Mouse (Mus musculus) kidney, postnatal 0 days (tissue): ENCODE measurements around the gene Tle4. TPM values are rescaled to one million over a fixed set of nuclear protein-coding genes. Genes with fewer than 3 reads are reported as not detected.

Experiments used
- ATAC-seq: fragments of 200-750 bp; cut with Nextera tagmentation; replicated peaks from 2 replicates; pipeline ENCODE4 v1.8.0; 2017; ENCODE audit warnings: low read depth, moderate number of reproducible peaks, moderate TSS enrichment, moderate library complexity; ENCODE audit not compliant: low FRiP score
- DNase-seq: peaks from one replicate; pipeline ENCODE4 v3.0.0-alpha.2; 2016; ENCODE audit warnings: low spot score
- H3K27ac ChIP-seq: fragments of 300-500 bp; sonication (generic); 2 replicates; pipeline ENCODE4 v1.5.1; 2014; ENCODE audit warnings: mild to moderate bottlenecking
- H3K27me3 ChIP-seq: fragments of 300-500 bp; sonication (generic); 2 replicates; pipeline ENCODE4 v1.6.1; 2014; ENCODE audit warnings: low read length, mixed read lengths; ENCODE audit not compliant: insufficient read depth
- H3K36me3 ChIP-seq: fragments of 300-500 bp; sonication (generic); 2 replicates; pipeline ENCODE4 v1.6.1; 2014; ENCODE audit warnings: low read length, mixed read lengths; ENCODE audit not compliant: insufficient read depth
- H3K4me1 ChIP-seq: fragments of 300-500 bp; sonication (generic); replicated peaks from 2 replicates; pipeline ENCODE4 v1.6.1; 2014; ENCODE audit warnings: antibody characterized with exemption, low read length, mixed read lengths; ENCODE audit not compliant: insufficient read depth
- H3K4me2 ChIP-seq: fragments of 300-500 bp; sonication (generic); 2 replicates; pipeline ENCODE4 v1.6.1; 2014; ENCODE audit warnings: mild to moderate bottlenecking, low read length, moderate library complexity, mixed read lengths
- H3K4me3 ChIP-seq: fragments of 300-500 bp; sonication (generic); replicated peaks from 2 replicates; pipeline ENCODE4 v1.5.1; 2014; ENCODE audit warnings: low read depth, low read length
- H3K9ac ChIP-seq: fragments of 300-500 bp; sonication (generic); 2 replicates; pipeline ENCODE4 v1.6.1; 2014; ENCODE audit warnings: low read depth, low read length
- H3K9me3 ChIP-seq: fragments of 300-500 bp; sonication (generic); replicated peaks from 2 replicates; pipeline ENCODE4 v1.6.1; 2016; ENCODE audit warnings: low read length, inconsistent platforms, mixed read lengths
- CTCF ChIP-seq: IDR thresholded peaks from 2 replicates; pipeline ENCODE4 v1.5.1; 2016; ENCODE audit warnings: antibody characterized with exemption, low read depth, mild to moderate bottlenecking, moderate library complexity
- WGBS: fragments of 180-500 bp; shearing (Covaris S2); extraction: QIAGEN DNeasy Blood & Tissue Kit; methylation state at CpG from one replicate; pipeline ENCODE4 v1.1.7; 2014; 5-methylcytosine and 5-hydroxymethylcytosine counted together
- polyA plus RNA-seq: library from polyadenylated mRNA; unstranded; fragments of >200 nt; fragmentation: Nextera tagmentation; extraction: Ambion mirVana; gene quantifications from 2 replicates; pipeline ENCODE4 v1.2.1, GENCODE M21; 2015

Tle4 gene
- polyA plus RNA-seq, 1 experiment from 2014 or later = 12.8 TPM

DNA sequence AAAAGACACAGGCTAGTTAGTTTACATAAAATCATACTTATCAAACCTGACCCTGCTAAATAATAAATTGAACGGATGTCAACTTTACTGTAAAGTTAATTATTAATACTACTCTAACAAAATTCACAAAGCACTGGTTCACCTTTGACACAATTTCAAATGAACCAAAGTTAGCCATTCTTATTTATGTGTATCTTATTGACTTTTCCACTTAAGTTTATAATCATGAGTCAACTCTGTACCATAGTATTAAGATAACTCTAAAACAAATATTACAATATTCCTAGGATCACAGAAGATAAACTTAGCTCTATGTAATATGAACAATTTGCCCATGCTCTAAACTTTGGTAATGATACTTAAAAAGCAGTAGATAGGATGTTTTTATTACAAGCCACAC is 81.4 kb downstream of the Tle4 start:
- Histone ChIP-seq H3K27ac (no peak overlapping the region), H3K4me1 (no peaks in the 10 kb centered on the region), H3K9me3 (no peaks in the 10 kb centered on the region), H3K36me3 (no peaks in the 10 kb centered on the region), H3K9ac (no peak overlapping the region), H3K4me3 (no peak overlapping the region), H3K4me2 (no peak overlapping the region), H3K27me3 (no peaks in the 10 kb centered on the region)
- ATAC-seq = no peak
- DNase-seq = no peak
- no peak for TF ChIP-seq CTCF
- 56% methylated on average over 1 of the region's 1 CpGs for WGBS

DNA sequence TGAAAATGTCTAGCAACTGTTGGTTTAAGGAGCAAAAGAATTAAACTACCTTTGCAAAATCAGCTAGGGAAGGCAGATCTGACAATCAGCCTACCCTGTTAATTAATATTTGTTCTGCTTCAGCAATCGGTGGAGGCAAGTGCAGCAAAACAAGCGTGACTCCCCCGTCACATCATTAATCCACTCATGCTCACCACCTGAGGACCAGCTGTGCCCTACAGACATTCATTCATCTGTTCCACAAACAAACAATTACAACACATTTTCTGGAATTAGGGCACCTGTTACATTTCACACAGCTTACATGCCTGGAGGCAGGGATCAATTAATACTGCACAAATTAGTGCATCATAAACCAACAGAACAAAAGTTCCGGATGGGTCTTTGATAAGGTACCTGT is 89.0 kb downstream of the Tle4 start:
- H3K9me3 ChIP-seq = no peaks in the 10 kb centered on the region
- no peaks in the 10 kb centered on the region for H3K36me3 ChIP-seq
- WGBS = 44% methylated on average over 4 of the region's 4 CpGs
- H3K4me1 ChIP-seq = peaks cover 5% of the 10 kb centered on the region; the same call in 1 of the 2 replicates
- ATAC-seq (no peak), DNase-seq (no peak)
- H3K4me2 ChIP-seq = no peak overlapping the region
- H3K4me3 ChIP-seq = no peak overlapping the region
- H3K27me3 ChIP-seq = no peaks in the 10 kb centered on the region
- H3K27ac ChIP-seq = no peak overlapping the region
- TF ChIP-seq CTCF = no peak
- H3K9ac ChIP-seq = no peak overlapping the region

DNA sequence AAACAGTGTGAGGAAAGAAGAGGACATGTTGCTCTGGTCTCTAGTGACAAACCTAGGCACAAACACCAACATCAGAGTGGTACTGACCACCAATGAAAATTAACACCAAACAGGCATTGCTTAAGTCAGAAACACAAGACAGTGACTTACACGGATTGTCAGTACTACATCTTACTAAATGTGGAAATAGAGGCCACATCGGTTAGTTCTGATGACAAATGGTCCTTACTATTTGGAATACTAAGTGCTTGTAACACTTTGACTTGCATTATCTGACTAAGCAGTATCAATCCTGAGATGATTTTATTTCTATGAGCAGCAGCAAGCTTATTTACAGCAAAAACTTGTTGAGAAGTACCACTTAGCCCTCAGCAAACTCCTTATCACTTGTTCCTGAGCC is 89.9 kb downstream of the Tle4 start:
- 66% methylated on average over 2 of the region's 2 CpGs for WGBS
- peaks cover 5% of the 10 kb centered on the region; the same call in 1 of the 2 replicates for H3K4me1 ChIP-seq
- TF ChIP-seq CTCF = no peak
- no peaks in the 10 kb centered on the region for H3K27me3 ChIP-seq
- H3K9ac ChIP-seq = no peak overlapping the region
- H3K4me3 ChIP-seq = no peak overlapping the region
- ATAC-seq = no peak
- no peak overlapping the region for H3K27ac ChIP-seq
- no peak overlapping the region for H3K4me2 ChIP-seq
- no peak for DNase-seq
- H3K9me3 ChIP-seq = no peaks in the 10 kb centered on the region
- H3K36me3 ChIP-seq = no peaks in the 10 kb centered on the region

DNA sequence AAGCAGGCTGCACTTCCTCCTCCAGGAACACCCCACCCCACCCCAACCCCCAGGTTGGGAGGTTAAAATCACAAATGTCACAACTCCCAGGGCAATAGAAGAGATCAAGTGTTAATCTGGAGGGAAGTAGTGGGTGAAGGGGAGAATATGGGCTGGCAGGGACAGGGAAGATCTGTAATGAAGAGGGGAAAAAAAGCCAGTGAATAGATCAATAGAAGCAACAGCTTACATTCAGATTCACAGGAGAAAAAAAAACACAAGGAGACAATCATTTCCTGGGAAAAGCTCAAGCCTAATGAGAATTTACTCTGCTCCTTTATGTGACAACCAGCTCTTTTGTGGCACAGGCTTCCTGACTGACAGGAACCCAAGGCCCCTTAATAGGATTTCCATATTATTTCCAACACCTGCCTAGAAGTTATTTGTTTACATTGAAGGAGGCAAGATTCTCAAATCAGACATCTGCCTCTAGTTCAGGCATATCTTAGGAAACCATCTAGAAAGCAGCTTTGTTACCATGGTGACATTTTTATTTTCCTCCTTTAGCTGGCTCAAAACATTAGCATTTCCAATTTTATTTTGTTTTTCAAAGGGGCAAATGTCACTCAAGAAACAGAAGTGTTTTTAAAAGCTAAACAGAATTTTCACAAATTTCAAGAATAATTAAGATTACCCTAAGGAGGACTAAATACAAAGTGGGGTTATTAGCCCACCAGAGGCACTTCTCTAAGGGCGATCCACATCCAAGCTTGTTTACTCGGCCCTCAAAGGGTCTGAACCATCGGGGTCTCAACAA is 90.8 kb downstream of the Tle4 start:
- 70% methylated on average over 3 of the region's 3 CpGs for WGBS
- ATAC-seq = no peak
- no peak for DNase-seq
- Histone ChIP-seq H3K4me2 (no peak overlapping the region), H3K4me1 (peaks cover 5% of the 10 kb centered on the region; the same call in 1 of the 2 replicates), H3K27ac (no peak overlapping the region), H3K9me3 (no peaks in the 10 kb centered on the region), H3K9ac (no peak overlapping the region), H3K27me3 (no peaks in the 10 kb centered on the region), H3K4me3 (no peak overlapping the region), H3K36me3 (no peaks in the 10 kb centered on the region)
- TF ChIP-seq CTCF = no peak

DNA sequence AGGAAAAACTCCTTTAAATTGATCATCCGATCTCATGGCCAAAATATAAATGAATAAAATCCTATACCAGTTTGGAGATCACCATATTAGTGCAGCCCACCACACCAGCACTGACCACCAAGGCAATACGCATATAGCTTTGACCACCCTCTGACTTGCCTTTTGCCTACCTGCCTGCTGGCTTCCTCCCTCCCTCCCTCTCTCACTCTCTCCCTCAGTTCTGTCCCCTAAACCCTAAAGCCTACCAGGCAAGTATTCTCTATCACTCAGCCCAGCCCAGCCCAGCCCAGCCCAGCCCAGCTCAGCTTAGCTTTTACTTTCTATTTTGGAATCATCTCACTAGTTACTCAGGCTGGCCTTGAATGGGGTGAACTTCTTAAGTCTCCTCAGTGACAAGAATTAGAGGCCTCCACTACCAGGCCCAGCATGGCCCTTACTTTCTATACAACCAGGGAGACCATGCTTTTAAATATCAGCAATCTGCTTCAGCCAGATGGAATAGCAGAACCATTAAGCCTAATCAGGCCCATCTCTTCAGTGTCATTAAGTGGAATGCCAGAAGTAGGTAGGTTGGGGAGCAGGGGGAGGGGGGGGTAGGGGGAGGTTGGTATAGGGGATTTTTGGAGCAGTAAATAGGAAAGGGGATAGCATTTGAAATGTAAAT is 91.8 kb downstream of the Tle4 start:
- ATAC-seq (no peak), DNase-seq (no peak)
- no peaks in the 10 kb centered on the region for H3K36me3 ChIP-seq
- H3K27ac ChIP-seq = no peak overlapping the region
- no peak overlapping the region for H3K4me2 ChIP-seq
- no peaks in the 10 kb centered on the region for H3K9me3 ChIP-seq
- peaks cover 5% of the 10 kb centered on the region; the same call in 1 of the 2 replicates for H3K4me1 ChIP-seq
- no peak overlapping the region for H3K9ac ChIP-seq
- WGBS = 90% methylated on average over 2 of the region's 2 CpGs
- TF ChIP-seq CTCF = no peak
- H3K4me3 ChIP-seq = no peak overlapping the region
- H3K27me3 ChIP-seq = no peaks in the 10 kb centered on the region

DNA sequence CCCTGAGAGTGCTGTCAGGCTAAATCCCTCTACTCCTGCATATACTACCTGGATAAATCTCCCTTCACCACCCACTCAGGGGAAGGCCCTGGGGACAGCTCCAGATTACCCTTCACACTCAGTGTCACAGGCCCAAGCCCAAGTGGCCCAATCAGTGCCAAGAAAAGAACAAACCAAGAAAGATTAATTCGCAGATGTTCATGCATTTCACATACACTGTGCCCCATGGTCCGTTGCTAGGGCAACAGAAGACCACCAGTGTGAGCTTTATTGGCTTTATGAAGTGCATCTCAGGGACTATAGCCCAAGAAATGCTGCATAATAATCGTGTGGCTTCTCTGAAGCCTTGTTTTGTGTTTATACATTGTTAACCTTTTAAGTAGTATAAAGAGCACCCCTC is 92.5 kb downstream of the Tle4 start:
- no peak overlapping the region for H3K4me2 ChIP-seq
- TF ChIP-seq CTCF = no peak
- no peak for DNase-seq
- 73% methylated on average over 3 of the region's 3 CpGs for WGBS
- no peaks in the 10 kb centered on the region for H3K9me3 ChIP-seq
- H3K9ac ChIP-seq = no peak overlapping the region
- no peak for ATAC-seq
- H3K4me3 ChIP-seq = no peak overlapping the region
- H3K36me3 ChIP-seq = no peaks in the 10 kb centered on the region
- no peaks in the 10 kb centered on the region for H3K27me3 ChIP-seq
- H3K27ac ChIP-seq = no peak overlapping the region
- peaks cover 5% of the 10 kb centered on the region; the same call in 1 of the 2 replicates for H3K4me1 ChIP-seq
